In the genomic region with DNA sequence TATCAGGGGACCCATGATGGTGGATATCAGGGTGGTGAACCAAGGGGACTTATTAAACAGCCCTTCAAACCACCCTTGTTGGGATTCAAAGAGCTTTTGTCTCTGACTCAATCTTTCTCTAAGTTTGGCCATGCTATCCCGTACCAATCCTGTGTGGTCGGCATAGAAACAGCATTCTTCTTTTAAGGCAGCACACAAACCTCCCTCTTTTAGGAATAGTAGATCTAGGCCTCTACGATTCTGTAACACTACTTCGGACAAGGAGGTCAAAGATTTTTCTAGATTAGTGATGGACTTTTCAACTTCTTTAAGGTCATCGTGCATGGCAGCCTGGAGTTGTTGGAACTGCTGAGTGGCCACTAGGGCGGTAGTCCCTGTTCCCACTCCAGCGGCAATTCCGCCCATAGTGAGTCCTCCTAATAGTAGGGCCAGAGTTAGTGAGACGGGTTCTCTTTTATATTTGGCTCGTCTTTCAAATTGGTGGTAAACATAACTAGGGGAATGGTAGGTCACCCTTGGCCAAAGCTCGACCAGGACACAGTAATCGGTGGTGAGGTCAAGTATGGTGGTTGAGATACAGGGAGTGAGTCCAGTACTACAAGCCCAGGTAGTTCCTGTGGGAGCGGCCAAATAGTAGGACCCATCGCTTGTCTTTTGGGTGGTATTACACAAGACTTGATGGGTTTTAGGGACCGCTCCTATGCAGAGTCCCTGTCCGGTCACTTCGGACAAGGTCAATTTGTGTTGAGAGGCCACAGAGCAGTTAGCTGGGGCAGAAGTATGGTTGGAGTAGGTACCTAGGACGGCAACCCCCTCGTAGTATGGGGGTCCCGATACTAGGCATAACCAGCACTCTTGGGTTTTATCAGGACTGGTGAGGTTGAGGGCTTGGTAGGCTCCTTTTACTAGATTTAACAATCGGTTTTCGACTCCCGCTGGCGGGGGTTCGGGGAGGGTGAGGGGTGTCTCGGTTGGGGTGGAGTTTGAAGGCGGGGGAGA, we compare ENCODE assay signal across 33 mouse cellular contexts. TPM values are rescaled to one million over a fixed set of nuclear protein-coding genes. Genes with fewer than 3 reads are reported as not detected.
A peak's percentile ranks its signal among the peaks of the same experiment; 100 is the strongest.
DNase-seq lines count a peak whose midpoint lies in the region; ATAC-seq and TF ChIP-seq lines count a peak whose summit lies in the region.
"Had no signal": no experiment of that assay in that cellular context is flagged by ENCODE, and none has a peak within 500 bp of the region (broad histone marks: within the 10 kb centered on the region; RNA-seq: fewer than 3 reads in every experiment).

No protein-coding gene starts in this region.

- no peak for TF ChIP-seq EP300 in CH12.LX (IDR thresholded peaks at IDR 0.05; ENCODE audit: low read length)
- no peak for TF ChIP-seq EP300 in lung, postnatal 0 days (IDR thresholded peaks at IDR 0.05)

- H3K36me3 ChIP-seq in CH12.LX (replicated peaks in 1 of 2; ENCODE audit: control insufficient read depth in 1 of 2, insufficient read depth in 1 of 2, low read length in 1 of 2): peaks cover 37 to 42% of the 10 kb centered on the region in 2 experiments
- H3K36me3 ChIP-seq in lung, postnatal 0 days (ENCODE audit: insufficient read depth, low read length): no peaks in the 10 kb centered on the region
- H3K36me3 ChIP-seq: embryonic facial prominence, embryonic 10.5 days; embryonic facial prominence, embryonic 13.5 days; heart, embryonic 12.5 days; heart, embryonic 15.5 days; intestine, embryonic 15.5 days had no signal

- peak; percentile 8 for DNase-seq in gastrocnemius, adult 2 months
- DNase-seq in gastrocnemius, adult 8-10 months (ENCODE audit: low spot score in 2 of 2): no peak
- DNase-seq in CH12.LX (ENCODE audit: extremely low read depth) (peak; percentile 85), R1 (ENCODE audit: low read depth, low spot score) (peak; percentile 77)
- DNase-seq in lung, postnatal 0 days (ENCODE audit: low spot score): no peak
- no peak for DNase-seq in adrenal gland, adult (ENCODE audit: inconsistent age in 2 of 2, low spot score in 1 of 2)
- DNase-seq: adrenal gland, postnatal 10 days; adrenal gland, postnatal 36 days; cerebellum, adult 18-20 months; cerebellum, postnatal 10 days; cerebellum, postnatal 36 days; embryo, embryonic 11 days; gastrocnemius, postnatal 25 days; heart, adult 18-20 months; heart, postnatal 10 days; heart, postnatal 36 days; kidney, adult 11 months had no signal

- no peak overlapping the region for H3K27ac ChIP-seq in gastrocnemius, adult 2 months
- peak overlapping the region; percentile 94 for H3K27ac ChIP-seq in CH12.LX (ENCODE audit: insufficient read depth, low read depth)
- H3K27ac ChIP-seq in lung, postnatal 0 days (ENCODE audit: low read length): no peak overlapping the region
- H3K27ac ChIP-seq: embryonic facial prominence, embryonic 10.5 days; embryonic facial prominence, embryonic 13.5 days; forebrain, embryonic 10.5 days; forebrain, embryonic 13.5 days; heart, embryonic 15.5 days; hindbrain, embryonic 10.5 days; hindbrain, embryonic 13.5 days; intestine, embryonic 15.5 days had no signal

- WGBS in lung, postnatal 0 days: 96% methylated on average over 27 of the region's 27 CpGs

- no peaks in the 10 kb centered on the region for H3K27me3 ChIP-seq in CH12.LX (replicated peaks)
- no peaks in the 10 kb centered on the region for H3K27me3 ChIP-seq in lung, postnatal 0 days (replicated peaks; ENCODE audit: insufficient read depth, low read length)
- H3K27me3 ChIP-seq: embryonic facial prominence, embryonic 13.5 days; forebrain, embryonic 13.5 days; heart, embryonic 12.5 days; heart, embryonic 15.5 days; hindbrain, embryonic 13.5 days; intestine, embryonic 15.5 days had no signal

- intact Hi-C loops in gastrocnemius, adult 2 months (cut with DNase I): no loop called here

- in situ Hi-C loops in CH12.LX (cut with MboI; ENCODE audit: low pct_ligation_motif_present, low pct_unique_long_range_greater_than_20kb, low sequenced_read_pairs): no loop called here

- peak overlapping the region; percentile 87 for H3K9ac ChIP-seq in CH12.LX (ENCODE audit: insufficient read depth, low read depth)
- H3K9ac ChIP-seq in lung, postnatal 0 days (replicated peaks; ENCODE audit: low read depth): no peak overlapping the region
- H3K9ac ChIP-seq: embryonic facial prominence, embryonic 13.5 days; forebrain, embryonic 13.5 days; heart, embryonic 12.5 days; heart, embryonic 15.5 days; hindbrain, embryonic 13.5 days; intestine, embryonic 15.5 days had no signal

- H3K79me2 ChIP-seq in CH12.LX (replicated peaks; ENCODE audit: control insufficient read depth, extremely low read depth, insufficient read depth, poor library complexity, severe bottlenecking): peaks cover 21% of the 10 kb centered on the region

- TF ChIP-seq POLR2A in CH12.LX (IDR thresholded peaks at IDR 0.05; ENCODE audit: low read depth, low read length): peak; percentile 88

- H3K4me1 ChIP-seq in CH12.LX (ENCODE audit: control insufficient read depth in 1 of 2, insufficient read depth in 2 of 2): no peaks in the 10 kb centered on the region
- H3K4me1 ChIP-seq in lung, postnatal 0 days (ENCODE audit: insufficient read depth, low read depth, low read length): no peaks in the 10 kb centered on the region
- H3K4me1 ChIP-seq: forebrain, embryonic 13.5 days; hindbrain, embryonic 10.5 days; intestine, embryonic 15.5 days had no signal

- peaks cover 48% of the 10 kb centered on the region for H3K9me3 ChIP-seq in CH12.LX (replicated peaks; ENCODE audit: low read length)
- peaks cover 7% of the 10 kb centered on the region; the same call in 1 of the 2 replicates for H3K9me3 ChIP-seq in lung, postnatal 0 days (ENCODE audit: low read length)

- no peak for ATAC-seq in lung, postnatal 0 days
- ATAC-seq: activated CD4-positive, CD25-positive, alpha-beta regulatory T cell, adult 4 months; CD4-positive, CD25-positive, alpha-beta regulatory T cell, adult 4 months; forebrain, embryonic 13.5 days; forebrain, embryonic 16.5 days; hindbrain, embryonic 16.5 days; intestine, embryonic 15.5 days had no signal

- H3K4me2 ChIP-seq in CH12.LX (ENCODE audit: insufficient read depth, low read depth, poor library complexity, severe bottlenecking): peak overlapping the region; percentile 29
- no peak overlapping the region for H3K4me2 ChIP-seq in lung, postnatal 0 days (replicated peaks; ENCODE audit: low read depth, low read length)
- H3K4me2 ChIP-seq: embryonic facial prominence, embryonic 13.5 days; forebrain, embryonic 13.5 days; heart, embryonic 12.5 days; heart, embryonic 15.5 days; hindbrain, embryonic 13.5 days; intestine, embryonic 15.5 days had no signal

- no peak overlapping the region for H3K4me3 ChIP-seq in gastrocnemius, adult 2 months
- H3K4me3 ChIP-seq in CH12.LX (replicated peaks in 1 of 3; ENCODE audit: low read depth in 2 of 3, low read length in 2 of 3, poor library complexity in 1 of 3): peak overlapping the region; percentile 43 to 58 (median 47)
- no peak overlapping the region for H3K4me3 ChIP-seq in lung, postnatal 0 days (ENCODE audit: low read depth, low read length)
- H3K4me3 ChIP-seq: embryonic facial prominence, embryonic 10.5 days; embryonic facial prominence, embryonic 13.5 days; forebrain, embryonic 10.5 days; forebrain, embryonic 13.5 days; heart, embryonic 12.5 days; heart, embryonic 15.5 days; hindbrain, embryonic 10.5 days; hindbrain, embryonic 13.5 days; intestine, embryonic 15.5 days had no signal

- no peak; the same call in 1 of the 2 replicates for TF ChIP-seq RAD21 in CH12.LX (IDR thresholded peaks at IDR 0.05; ENCODE audit: low read depth, low read length)

- no peak for TF ChIP-seq CTCF in gastrocnemius, adult 2 months (IDR thresholded peaks at IDR 0.05)
- no peak; a peak in 1 of 4 replicates for TF ChIP-seq CTCF in CH12.LX (conservative IDR thresholded peaks at IDR 0.05 in 1 of 2, IDR thresholded peaks at IDR 0.05 in 1 of 2; ENCODE audit: low read depth in 2 of 2, low read length in 2 of 2)
- TF ChIP-seq CTCF in lung, postnatal 0 days (IDR thresholded peaks at IDR 0.05): no peak

- dilution Hi-C loops in CH12.LX (cut with MboI; ENCODE audit: extremely low pct_ligation_motif_present, extremely low pct_unique_long_range_greater_than_20kb, low sequenced_read_pairs): no loop called here

TF ChIP-seq in CH12.LX, 34 proteins besides CTCF, POLR2A, EP300 and RAD21 (continues in another document):
- TF ChIP-seq HCFC1 (IDR thresholded peaks at IDR 0.05; ENCODE audit: low read depth, low read length): 0 out of 2 replicates have a peak, but pooled peaks have one; percentile 48

RNA-seq across cellular contexts. Expression of gene Def8, which starts 3.5 kb away (rescaled TPM):
- 10 to 100 TPM; 38.5 to 39.1 TPM for total RNA-seq in gastrocnemius, adult 2 months (2021)
- 10 to 100 TPM; 36.9 to 47.1 (median 38.2) TPM for total RNA-seq in gastrocnemius, adult 8-10 months (2022)
- 19.9 and 20.9 TPM in 2 replicates for total RNA-seq in CH12.LX (2012; rRNA removed)
- 16.8 and 17.9 TPM in 2 replicates for total RNA-seq in CH12.LX (2014; rRNA removed)
- polyA plus RNA-seq in CH12.LX (2012; ENCODE audit: insufficient read length, low read depth): 22.4 and 23.3 TPM in 2 replicates
- polyA plus RNA-seq in lung, postnatal 0 days (2015; fragmentation: Nextera tagmentation; extraction: Ambion mirVana): 11.2 and 11.6 TPM in 2 replicates

RNA-seq across cellular contexts. Expression of gene Tubb3, which starts 15.6 kb away (rescaled TPM):
- not detected for total RNA-seq in gastrocnemius, adult 2 months (2021)
- total RNA-seq in gastrocnemius, adult 8-10 months (2022): under 1 TPM in 2 of 4 experiments, not detected in 2; 0.17 to 0.24 TPM
- total RNA-seq in CH12.LX (2012; rRNA removed): 1.8 and 3.1 TPM in 2 replicates
- total RNA-seq in CH12.LX (2014; rRNA removed): 1.3 and 2.2 TPM in 2 replicates
- 1.8 and 2.6 TPM in 2 replicates for polyA plus RNA-seq in CH12.LX (2012; ENCODE audit: insufficient read length, low read depth)
- 0.42 and 0.58 TPM in 2 replicates for polyA plus RNA-seq in lung, postnatal 0 days (2015; fragmentation: Nextera tagmentation; extraction: Ambion mirVana)
- total RNA-seq: gastrocnemius, adult 18-20 months; gastrocnemius, postnatal 25 days had no signal

RNA-seq across cellular contexts. Expression of gene Mc1r, which starts 19.9 kb away (rescaled TPM):
- total RNA-seq in gastrocnemius, adult 2 months (2021): not detected
- under 1 TPM in 1 of 4 experiments, not detected in 3; 0.08 TPM for total RNA-seq in gastrocnemius, adult 8-10 months (2022)
- total RNA-seq in CH12.LX (2012; rRNA removed) (0.04 TPM in 1 of 2 replicates, not detected in the other), CH12.LX (2014; rRNA removed) (not detected in 2 replicates)
- 0.07 TPM in 1 of 2 replicates, not detected in the other for polyA plus RNA-seq in CH12.LX (2012; ENCODE audit: insufficient read length, low read depth)
- polyA plus RNA-seq in lung, postnatal 0 days (2015; fragmentation: Nextera tagmentation; extraction: Ambion mirVana): not detected in 2 replicates
- total RNA-seq: adrenal gland, adult 18-20 months; adrenal gland, postnatal 10 days; adrenal gland, postnatal 36 days; gastrocnemius, adult 18-20 months; gastrocnemius, postnatal 25 days; heart, adult 18-20 months; heart, postnatal 10 days; heart, postnatal 36 days had no signal
- polyA plus RNA-seq: activated CD4-positive, CD25-positive, alpha-beta regulatory T cell, adult 4 months; embryonic facial prominence, embryonic 10.5 days; gonadal fat pad, adult 2 months; heart, embryonic 12.5 days; heart, embryonic 15.5 days had no signal

RNA-seq across cellular contexts. Expression of gene Afg3l1, which starts 50.9 kb away (rescaled TPM):
- 10 to 100 TPM; 37.5 to 44.5 TPM for total RNA-seq in gastrocnemius, adult 2 months (2021)
- total RNA-seq in gastrocnemius, adult 8-10 months (2022): 10 to 100 TPM; 45.0 to 48.8 (median 47.8) TPM
- total RNA-seq in CH12.LX (2012; rRNA removed) (36.0 and 36.2 TPM in 2 replicates), CH12.LX (2014; rRNA removed) (16.4 and 20.3 TPM in 2 replicates)
- polyA plus RNA-seq in CH12.LX (2012; ENCODE audit: insufficient read length, low read depth): 47.6 and 48.0 TPM in 2 replicates
- 28.3 and 32.1 TPM in 2 replicates for polyA plus RNA-seq in lung, postnatal 0 days (2015; fragmentation: Nextera tagmentation; extraction: Ambion mirVana)

RNA-seq across cellular contexts. Expression of gene Tcf25, which starts 53.3 kb away (rescaled TPM):
- 100 to 1,000 TPM; 134 to 140 TPM for total RNA-seq in gastrocnemius, adult 2 months (2021)
- 100 to 1,000 TPM; 125 to 155 (median 141) TPM for total RNA-seq in gastrocnemius, adult 8-10 months (2022)
- total RNA-seq in CH12.LX (2012; rRNA removed) (142 and 168 TPM in 2 replicates), CH12.LX (2014; rRNA removed) (204 and 207 TPM in 2 replicates)
- polyA plus RNA-seq in CH12.LX (2012; ENCODE audit: insufficient read length, low read depth): 393 and 396 TPM in 2 replicates
- polyA plus RNA-seq in lung, postnatal 0 days (2015; fragmentation: Nextera tagmentation; extraction: Ambion mirVana): 133 and 144 TPM in 2 replicates

Comparison
In these comparisons a context has a peak if more than half of its experiments do, and no peak if none do; other contexts are left out.
1. DNase-seq: peak in gastrocnemius, adult 2 months (single experiment), CH12.LX (single experiment) and R1 (single experiment); none in gastrocnemius, adult 8-10 months (0 of 2), lung, postnatal 0 days (single experiment) and adrenal gland, adult (0 of 2).
2. H3K4me3 ChIP-seq: peak in CH12.LX (3 of 3); none in gastrocnemius, adult 2 months (single experiment) and lung, postnatal 0 days (single experiment).